Mouse (Mus musculus): Measurements from ENCODE around the gene Tmem82.

Tmem82 gene

GRCm38 (mm10) chr4:141641961-141642811, 23.8 kb upstream of the Tmem82 start:
- no peak for DNase-seq (ENCODE audit: extremely low read depth, low read depth, low spot score)

DNA sequence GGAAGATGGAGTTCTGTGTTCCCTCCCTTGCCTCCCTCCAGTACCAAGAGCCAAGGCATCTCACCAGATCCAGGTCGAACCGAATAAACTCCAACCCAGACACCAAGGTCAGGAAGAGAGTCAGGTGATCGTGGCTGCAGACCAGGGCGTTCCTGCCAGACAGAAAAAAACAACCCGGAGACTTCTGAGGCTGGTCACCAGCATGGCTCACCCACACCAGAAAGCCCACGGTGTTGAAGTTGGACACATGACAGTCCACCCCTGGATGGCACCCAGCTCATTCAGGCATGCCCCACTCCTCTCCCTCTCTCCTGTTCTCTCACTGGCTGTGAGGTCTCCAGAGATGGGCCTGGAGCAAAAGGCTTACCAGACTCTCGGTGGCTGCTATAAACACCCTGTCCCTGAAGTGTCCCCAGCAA, 22.9 kb upstream of the Tmem82 start:
- DNase-seq (ENCODE audit: extremely low read depth, low read depth, low spot score) = no peak

DNA sequence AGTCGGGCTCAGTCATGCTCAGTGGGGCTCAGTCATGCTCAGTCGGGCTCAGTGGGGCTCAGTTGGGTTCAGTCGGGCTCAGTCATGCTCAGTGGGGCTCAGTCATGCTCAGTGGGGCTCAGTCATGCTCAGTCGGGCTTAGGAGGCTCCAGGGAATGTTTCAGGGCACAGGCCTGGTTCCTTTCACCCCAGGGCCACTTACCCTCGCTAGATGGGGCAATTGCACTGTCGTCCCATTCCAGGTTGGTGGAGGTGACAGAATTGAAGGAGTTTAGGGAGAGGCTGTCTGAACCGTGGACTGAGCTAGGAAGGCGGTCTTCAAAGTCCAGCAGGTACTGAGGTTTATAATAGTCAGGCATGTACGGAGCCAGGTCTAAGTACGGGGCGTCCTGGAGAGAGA, 21.0 kb upstream of the Tmem82 start:
- no peak for DNase-seq (ENCODE audit: extremely low read depth, low read depth, low spot score)

DNA sequence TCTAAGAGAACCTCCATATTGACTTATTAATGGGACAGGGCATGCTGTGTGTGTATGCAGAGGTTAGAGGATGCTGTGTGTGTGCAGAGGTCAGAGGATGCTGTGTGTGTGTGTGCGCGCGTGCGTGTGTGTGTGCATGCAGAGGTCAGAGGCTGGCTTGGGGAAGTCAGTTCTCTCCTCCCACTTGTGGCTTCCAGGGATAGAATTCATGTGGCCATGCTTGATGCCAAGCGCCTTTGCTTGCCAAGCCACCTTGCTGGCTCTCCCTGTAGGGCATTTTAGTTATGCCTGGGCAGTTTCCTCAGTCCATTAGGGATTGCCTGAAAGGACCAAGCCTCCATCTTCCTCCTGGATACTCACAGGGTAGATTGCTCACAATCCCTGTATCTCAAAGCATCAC, 18.3 kb upstream of the Tmem82 start:
- DNase-seq (ENCODE audit: extremely low read depth, low read depth, low spot score) = no peak

GRCm38 (mm10) chr4:141635991-141636390, 17.6 kb upstream of the Tmem82 start:
- DNase-seq (ENCODE audit: extremely low read depth, low read depth, low spot score) = no peak

DNA sequence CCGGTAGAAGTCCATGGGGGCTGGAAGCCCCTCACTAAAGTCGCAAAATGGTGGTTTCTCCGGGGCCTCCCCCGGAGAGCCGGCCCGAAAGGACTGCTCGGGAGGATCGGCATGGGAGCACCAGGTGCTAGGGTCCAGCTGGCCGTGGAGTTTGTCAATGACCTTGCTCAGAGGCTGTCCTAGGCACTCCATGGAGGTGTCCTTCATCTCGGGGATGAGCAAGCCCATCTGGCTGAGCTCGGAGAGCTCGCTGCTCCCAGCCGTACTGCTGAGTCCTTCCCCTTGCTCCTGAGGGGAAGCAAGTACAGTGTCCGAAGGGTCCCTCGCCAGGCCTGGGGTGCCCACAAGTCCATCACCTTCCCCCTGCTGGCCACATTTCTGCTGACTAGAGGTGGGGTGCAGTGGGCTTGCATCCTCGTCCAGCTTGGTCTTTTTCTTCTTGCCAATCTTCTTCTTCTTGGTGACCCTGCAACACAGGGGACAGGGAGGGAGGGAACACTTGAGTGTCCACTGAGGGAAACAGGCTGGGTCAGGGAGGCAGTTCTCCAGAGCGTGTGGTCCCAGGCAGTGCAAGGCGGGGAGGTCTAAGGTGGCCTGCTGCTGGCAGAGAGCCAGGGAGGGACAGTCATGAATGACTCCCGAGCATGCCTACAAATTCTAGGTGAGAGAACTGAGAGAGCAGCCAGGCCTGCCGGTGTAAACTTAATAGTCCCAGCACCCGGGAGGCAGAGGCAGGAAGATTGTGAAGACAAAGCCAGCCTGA, 13.9 kb upstream of the Tmem82 start:
- no peak for DNase-seq (ENCODE audit: extremely low read depth, low read depth, low spot score)

GRCm38 (mm10) chr4:141631250-141631649, 12.8 kb upstream of the Tmem82 start:
- no peak for DNase-seq (ENCODE audit: extremely low read depth, low read depth, low spot score)

DNA sequence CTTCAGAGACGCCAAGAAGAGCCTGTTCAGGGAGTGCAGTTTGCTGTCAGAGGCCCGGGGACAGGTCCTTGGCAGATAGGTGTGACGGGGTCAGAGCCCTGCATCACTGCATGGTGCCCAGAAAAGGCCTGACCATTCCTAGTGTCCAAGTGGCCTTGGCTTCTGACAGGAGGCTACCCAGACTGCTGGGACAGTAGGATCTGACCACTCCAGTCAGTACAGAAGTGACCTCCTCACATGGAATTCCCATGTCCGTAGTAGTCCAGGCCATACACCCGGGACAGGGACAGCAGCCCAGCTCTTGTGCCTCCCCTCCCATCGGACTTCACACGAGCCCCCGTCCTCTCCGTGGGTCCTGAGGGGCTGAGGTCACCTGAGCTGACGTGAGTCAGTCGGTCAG, 11.6 kb upstream of the Tmem82 start:
- DNase-seq (ENCODE audit: extremely low read depth, low read depth, low spot score) = no peak

GRCm38 (mm10) chr4:141628661-141629060, 10.2 kb upstream of the Tmem82 start:
- no peak for DNase-seq (ENCODE audit: extremely low read depth, low read depth, low spot score)

- peak; percentile 46 for DNase-seq (ENCODE audit: extremely low read depth, low read depth, low spot score)
Observed at GRCm38 (mm10) chr4:141627502-141627901, 9.1 kb upstream of the Tmem82 start.

- no peak for DNase-seq (ENCODE audit: extremely low read depth, low read depth, low spot score)
Observed at GRCm38 (mm10) chr4:141625774-141626550, 7.5 kb upstream of the Tmem82 start.

DNA sequence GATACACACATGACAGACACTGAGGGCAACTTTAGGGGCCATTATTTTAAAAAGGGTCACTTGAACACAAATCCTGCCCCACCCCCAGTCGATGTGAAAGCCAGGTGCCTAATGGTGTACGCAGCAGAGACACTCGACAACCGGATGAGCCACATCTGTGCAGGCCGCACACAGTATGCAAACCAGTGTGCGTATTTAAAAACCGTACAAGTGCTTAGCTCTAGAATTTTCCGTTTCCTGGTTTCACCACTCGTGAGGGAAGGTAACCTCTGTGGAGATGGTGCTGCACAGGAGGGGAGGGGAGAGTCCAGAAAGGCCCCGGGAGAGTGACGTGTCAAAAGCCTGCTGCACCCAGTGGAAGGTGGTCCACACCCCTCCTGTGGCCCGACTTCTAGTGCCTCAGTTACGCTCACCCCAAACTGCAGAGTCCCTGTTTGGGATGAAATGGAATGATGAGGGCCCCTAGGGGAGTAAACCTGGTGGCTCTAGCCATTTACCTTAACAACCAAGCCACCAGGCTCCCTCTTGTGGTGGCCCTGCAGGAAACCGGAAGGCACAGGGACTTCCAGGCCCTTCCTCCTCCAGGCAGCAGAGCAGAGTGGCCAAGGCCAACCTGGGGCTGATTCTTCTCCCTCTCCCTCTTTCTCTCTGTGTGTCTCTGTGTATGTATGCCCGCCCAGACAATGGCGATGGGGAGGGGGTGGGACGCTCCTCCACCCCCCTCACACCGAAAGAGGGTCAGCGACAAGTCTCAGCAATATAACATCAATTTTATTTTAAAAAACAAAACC, 6.7 kb upstream of the Tmem82 start:
- no peak for DNase-seq (ENCODE audit: extremely low read depth, low read depth, low spot score)

DNA sequence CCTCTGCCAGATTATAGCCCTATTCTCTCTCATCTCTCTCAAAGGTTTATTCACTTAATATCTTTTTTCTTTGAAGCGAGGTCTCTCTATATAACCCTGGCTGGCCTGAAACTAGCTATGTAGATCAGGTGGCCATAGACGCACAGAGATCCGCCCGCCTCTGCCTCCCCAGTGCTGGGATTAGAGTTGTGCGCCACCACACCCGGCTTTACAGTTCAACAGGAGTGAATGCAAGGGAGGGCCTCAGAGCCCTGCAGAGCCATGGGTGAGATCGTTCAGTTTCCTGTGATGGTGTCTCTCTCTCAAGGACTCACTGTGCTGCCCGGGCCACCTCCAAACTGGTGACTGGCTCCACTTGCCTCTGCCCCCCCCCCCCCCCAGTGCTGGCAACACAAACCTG, 5.7 kb upstream of the Tmem82 start:
- DNase-seq (ENCODE audit: extremely low read depth, low read depth, low spot score) = no peak

DNA sequence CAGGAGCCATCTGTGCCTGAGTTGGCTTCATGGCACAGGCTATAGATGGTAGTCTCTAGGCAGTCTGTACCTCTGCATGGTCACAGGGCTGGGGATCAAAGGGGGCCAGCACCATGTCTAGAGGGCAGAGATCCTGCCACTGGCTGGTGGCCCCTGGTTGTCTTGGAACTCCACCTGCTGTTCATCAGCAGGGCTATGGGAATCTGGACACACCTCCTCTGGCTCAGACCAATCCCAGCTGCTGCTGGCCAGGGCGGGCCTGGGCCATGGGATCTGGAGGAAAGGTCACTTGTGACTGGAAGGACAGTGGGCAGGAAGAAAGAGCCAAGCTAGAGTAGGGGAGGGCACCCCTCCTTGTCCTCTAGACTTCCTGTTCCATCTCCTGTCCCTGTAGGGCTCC, 5.2 kb upstream of the Tmem82 start, which contains the start of gene Slc25a34:
TSS of gene Slc25a34 (minus strand) at position 156 of the 400 bp plus-strand sequence.
- peak; percentile 28 for DNase-seq (ENCODE audit: extremely low read depth, low read depth, low spot score)

GRCm38 (mm10) chr4:141623037-141623436, 4.6 kb upstream of the Tmem82 start:
- DNase-seq (ENCODE audit: extremely low read depth, low read depth, low spot score) = no peak

DNA sequence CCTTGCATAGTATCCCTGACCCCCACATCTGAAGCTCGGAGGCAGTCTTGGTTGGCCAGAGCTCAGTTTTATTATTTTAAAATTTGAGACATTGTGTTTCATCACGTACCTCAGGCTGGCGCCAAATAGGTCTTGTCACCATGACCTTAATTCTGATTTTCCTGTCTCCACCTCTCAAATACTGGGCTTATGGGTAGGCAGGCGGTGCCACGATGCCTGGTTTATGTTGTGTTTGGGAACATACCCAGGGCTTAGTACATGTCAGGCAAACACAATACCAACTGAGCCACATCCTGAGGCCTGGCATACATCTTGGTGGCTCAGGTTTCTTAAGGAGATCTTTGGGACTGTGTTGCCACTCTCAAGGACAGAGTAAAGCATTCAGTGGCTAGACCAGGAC, 4.1 kb upstream of the Tmem82 start:
- DNase-seq (ENCODE audit: extremely low read depth, low read depth, low spot score) = peak; percentile 56

GRCm38 (mm10) chr4:141622091-141622490, 3.7 kb upstream of the Tmem82 start:
- DNase-seq (ENCODE audit: extremely low read depth, low read depth, low spot score) = no peak

DNA sequence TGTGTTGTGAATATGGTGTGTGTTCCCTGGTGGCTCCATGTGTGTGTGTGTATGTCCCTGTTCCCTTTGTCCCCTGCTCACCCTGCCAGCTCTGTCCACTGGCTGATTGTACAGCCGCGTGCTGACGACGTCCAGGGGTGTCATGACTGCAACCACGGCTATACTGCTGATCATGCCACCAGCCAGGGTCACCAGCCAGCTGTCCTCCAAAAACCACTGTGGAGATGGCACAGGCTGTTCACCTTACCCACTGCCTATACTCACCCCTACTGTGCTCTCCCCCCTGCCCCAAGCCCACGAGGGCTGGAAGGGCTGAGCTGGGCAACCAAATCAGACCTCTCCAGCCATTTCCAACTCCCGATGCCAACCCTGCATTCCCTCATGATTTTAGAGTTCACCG, 2.9 kb upstream of the Tmem82 start:
- no peak for DNase-seq (ENCODE audit: extremely low read depth, low read depth, low spot score)

GRCm38 (mm10) chr4:141619299-141619883, 958 bp upstream of the Tmem82 start:
- DNase-seq (ENCODE audit: extremely low read depth, low read depth, low spot score) = no peak

GRCm38 (mm10) chr4:141617863-141618564, 419 bp downstream of the Tmem82 start:
- DNase-seq (ENCODE audit: extremely low read depth, low read depth, low spot score) = no peak

Measured in fat pad, adult 2 months (tissue).